In genomic region chr8:87533476-87533875, GRCm38 (mm10) we compare ENCODE assay signal across 17 mouse cellular contexts.
A peak's percentile ranks its signal among the peaks of the same experiment; 100 is the strongest.
DNase-seq lines count a peak whose midpoint lies in the region.
"Had no signal": no experiment of that assay in that cellular context is flagged by ENCODE, and none has a peak within 500 bp of the region (broad histone marks: within the 10 kb centered on the region; RNA-seq: fewer than 3 reads in every experiment).

No protein-coding gene starts in this region.

- peak; percentile 22 to 27 for DNase-seq in cerebellum, adult 18-20 months
- no peak for DNase-seq in cerebellum, adult 11 months
- peak; percentile 2 for DNase-seq in heart, adult 11 months
- DNase-seq in heart, adult 9 months (ENCODE audit: low spot score in 2 of 2) = no peak
- DNase-seq in cerebellum, postnatal 25 days = peak; percentile 36 to 38
- DNase-seq in retina, embryonic 14.5 days (ENCODE audit: low spot score) = no peak
- DNase-seq: adrenal gland, adult 2 months; adrenal gland, postnatal 14 days; B cell, adult 2 months; forebrain, postnatal 0 days; gastrocnemius, adult 2 months; gastrocnemius, postnatal 14 days; heart, adult 18-20 months; heart, postnatal 14 days; heart, postnatal 4 days; kidney, adult 18-20 months; kidney, adult 9 months had no signal

Comparison
In these comparisons a context has a peak if more than half of its experiments do, and no peak if none do; other contexts are left out.
1. DNase-seq: peak in cerebellum, adult 18-20 months (2 of 2), heart, adult 11 months (single experiment) and cerebellum, postnatal 25 days (2 of 2); none in cerebellum, adult 11 months (single experiment), heart, adult 9 months (0 of 2) and retina, embryonic 14.5 days (single experiment).